Mouse (Mus musculus) cerebellum, adult 2 months (tissue): ENCODE results near the gene Mpv17l. TPM values are rescaled to one million over a fixed set of nuclear protein-coding genes. Genes with fewer than 3 reads are reported as not detected.
"Not testable (repeated sequence)": the region's sequence is repeated elsewhere in the genome, so short reads cannot be mapped to it uniquely, and the experiment has no call there.

Source experiments
- DNase-seq, 2 experiments: peaks; one replicate each; pipeline ENCODE4 v3.0.0; 2021
- H3K27ac ChIP-seq: fragments of 200-500 bp; 2 replicates; pipeline ENCODE4 v1.5.1; 2012; ENCODE audit warnings: low read length, control low read depth, inconsistent platforms; ENCODE audit not compliant: insufficient read depth
- H3K27me3 ChIP-seq: fragments of 200-500 bp; 2 replicates; pipeline ENCODE4 v1.6.1; 2012; ENCODE audit warnings: inconsistent platforms, mild to moderate bottlenecking, low read length, moderate library complexity; ENCODE audit not compliant: control insufficient read depth, insufficient read depth
- H3K4me1 ChIP-seq: fragments of 200-500 bp; 2 replicates; pipeline ENCODE4 v1.6.1; 2011; ENCODE audit warnings: low read length; ENCODE audit not compliant: control insufficient read depth, insufficient read depth
- H3K4me3 ChIP-seq: fragments of 200-500 bp; replicated peaks from 2 replicates; pipeline ENCODE3; 2011; ENCODE audit warnings: mild to moderate bottlenecking, low read depth, low read length, control low read depth; ENCODE audit not compliant: insufficient read depth
- CTCF ChIP-seq: fragments of 200-500 bp; IDR thresholded peaks from 2 replicates; pipeline ENCODE4 v1.5.1; 2011; ENCODE audit warnings: low read depth, mild to moderate bottlenecking, control low read depth, low read length, moderate library complexity, borderline replicate concordance; ENCODE audit not compliant: insufficient read depth
- POLR2A ChIP-seq: fragments of 200-500 bp; IDR thresholded peaks from 2 replicates; pipeline ENCODE4 v1.6.1; 2011; ENCODE audit warnings: low read length, control low read depth, borderline replicate concordance; ENCODE audit not compliant: insufficient read depth
- WGBS: fragments of 180-500 bp; shearing (Covaris S2); methylation state at CpG from one replicate; pipeline ENCODE4 v1.1.7; 2018; 5-methylcytosine and 5-hydroxymethylcytosine counted together
- polyA plus RNA-seq: library from polyadenylated mRNA; depleted of rRNA; stranded (reverse); fragments of >200 nt; gene quantifications from 2 replicates; pipeline ENCODE4 v1.2.3, GENCODE M21; 2012; rRNA removed

Mpv17l gene
- 30.7 and 36.7 TPM in 2 replicates for polyA plus RNA-seq

- TF ChIP-seq CTCF, result no peak
- peak; percentile 78 for TF ChIP-seq POLR2A
- Histone ChIP-seq H3K4me1 (peaks cover 2% of the 10 kb centered on the region; the same call in 1 of the 2 replicates), H3K27me3 (no peaks in the 10 kb centered on the region), H3K27ac (peak within 1 kb of the TSS; percentile 75), H3K4me3 (peak within 1 kb of the TSS; percentile 85)
- WGBS, result under 1% methylated on average over 52 of the region's 57 CpGs
- DNase-seq, result peak; percentile 97 to 99
These were observed at the start of gene Mpv17l, which contains the start of gene Pdxdc1 for GRCm38 (mm10) chr16:13902888-13903483. Mpv17l (plus strand) TSS chr16:13903161. Pdxdc1 (minus strand) TSS chr16:13903131.

- H3K4me1 ChIP-seq, result no peaks in the 10 kb centered on the region
- H3K27me3 ChIP-seq, result no peaks in the 10 kb centered on the region
- H3K27ac ChIP-seq, result no peak overlapping the region
- no peak for DNase-seq
- H3K4me3 ChIP-seq, result no peak overlapping the region
- 95% methylated on average over 4 of the region's 4 CpGs for WGBS
- no peak for TF ChIP-seq POLR2A
- TF ChIP-seq CTCF, result no peak
These were observed 49.1 kb upstream of the Mpv17l start for GRCm38 (mm10) chr16:13853886-13854285.

GRCm38 (mm10) chr16:13866076-13866475 is 36.9 kb upstream of the Mpv17l start:
- 89% methylated on average over 4 of the region's 4 CpGs for WGBS
- Histone ChIP-seq H3K27ac (no peak overlapping the region), H3K27me3 (no peaks in the 10 kb centered on the region), H3K4me3 (no peak overlapping the region), H3K4me1 (no peaks in the 10 kb centered on the region)
- TF ChIP-seq CTCF, result no peak
- no peak for TF ChIP-seq POLR2A
- no peak for DNase-seq

GRCm38 (mm10) chr16:13866616-13867015 is 36.3 kb upstream of the Mpv17l start:
- TF ChIP-seq CTCF (no peak), POLR2A (no peak)
- DNase-seq, result no peak
- Histone ChIP-seq H3K27ac (no peak overlapping the region), H3K4me1 (no peaks in the 10 kb centered on the region), H3K27me3 (no peaks in the 10 kb centered on the region), H3K4me3 (no peak overlapping the region)
- 75% methylated on average over 5 of the region's 5 CpGs for WGBS

- peak in 1 of 2 experiments; percentile 28 for DNase-seq
- 34% methylated on average over 5 of the region's 5 CpGs for WGBS
These were observed 35.6 kb upstream of the Mpv17l start for GRCm38 (mm10) chr16:13867406-13867805.

GRCm38 (mm10) chr16:13867910-13868514 is 34.9 kb upstream of the Mpv17l start:
- no peak overlapping the region for H3K4me3 ChIP-seq

More at GRCm38 (mm10) chr16:13867406-13867805, 35.6 kb upstream of the Mpv17l start:
- not testable (repeated sequence) for H3K27ac ChIP-seq, H3K4me1 ChIP-seq, H3K4me3 ChIP-seq, H3K27me3 ChIP-seq

GRCm38 (mm10) chr16:13875483-13875882 is 27.5 kb upstream of the Mpv17l start:
- no peak overlapping the region for H3K4me3 ChIP-seq
- H3K27me3 ChIP-seq, result no peaks in the 10 kb centered on the region
- DNase-seq, result peak in 1 of 2 experiments; percentile 74
- WGBS, result 74% methylated on average over 4 of the region's 4 CpGs
- no peak for TF ChIP-seq CTCF
- TF ChIP-seq POLR2A, result no peak
- no peaks in the 10 kb centered on the region; the same call in 1 of the 2 replicates for H3K4me1 ChIP-seq
- no peak overlapping the region; the same call in 1 of the 2 replicates for H3K27ac ChIP-seq

More at GRCm38 (mm10) chr16:13867910-13868514, 34.9 kb upstream of the Mpv17l start:
- DNase-seq, result peak in 1 of 2 experiments; percentile 5
- 29% methylated on average over 42 of the region's 42 CpGs for WGBS
- Histone ChIP-seq H3K27ac (peak overlapping the region; percentile 15; the same call in 1 of the 2 replicates), H3K4me1 (no peaks in the 10 kb centered on the region), H3K27me3 (no peaks in the 10 kb centered on the region)
- no peak for TF ChIP-seq POLR2A
- TF ChIP-seq CTCF, result no peak
